Mouse (Mus musculus) heart, embryonic 14.5 days (tissue): ENCODE results near the gene Pcsk5. TPM values are rescaled to one million over a fixed set of nuclear protein-coding genes. Genes with fewer than 3 reads are reported as not detected.
"Not testable (repeated sequence)": the region's sequence is repeated elsewhere in the genome, so short reads cannot be mapped to it uniquely, and the experiment has no call there.

Source experiments
- ATAC-seq: fragments of 200-750 bp; cut with Nextera tagmentation; 2 replicates; pipeline ENCODE4 v1.8.0; 2017; ENCODE audit warnings: low read depth, moderate TSS enrichment; ENCODE audit not compliant: insufficient number of reproducible peaks, insufficient read depth, low FRiP score
- H3K27ac ChIP-seq, 2 experiments: fragments of 200-500 bp in 1 of 2; fragments of 300-500 bp in 1 of 2; sonication (generic) in 1 of 2; replicated peaks in 1 of 2; 2 replicates each; pipeline ENCODE4 v1.5.1; 2012 to 2014; ENCODE audit warnings: low read depth in 2 of 2, low read length in 2 of 2, control low read depth in 1 of 2, mild to moderate bottlenecking in 1 of 2, mixed read lengths in 1 of 2; ENCODE audit not compliant: control insufficient read depth in 1 of 2, insufficient read depth in 1 of 2
- H3K27me3 ChIP-seq: fragments of 300-500 bp; sonication (generic); 2 replicates; pipeline ENCODE4 v1.6.1; 2014; ENCODE audit warnings: mild to moderate bottlenecking, low read length, control low read depth; ENCODE audit not compliant: control insufficient read depth, insufficient read depth
- H3K36me3 ChIP-seq: fragments of 300-500 bp; sonication (generic); 2 replicates; pipeline ENCODE4 v1.6.1; 2014; ENCODE audit warnings: mild to moderate bottlenecking, control low read depth, low read length, mixed read lengths; ENCODE audit not compliant: control insufficient read depth, insufficient read depth
- H3K4me1 ChIP-seq, 2 experiments: fragments of 200-500 bp in 1 of 2; fragments of 300-500 bp in 1 of 2; sonication (generic) in 1 of 2; 2 replicates each; pipeline ENCODE4 v1.6.1; 2012 to 2014; ENCODE audit warnings: low read length in 2 of 2, control low read depth in 1 of 2, mixed read lengths in 1 of 2; ENCODE audit not compliant: control insufficient read depth in 2 of 2, insufficient read depth in 2 of 2
- H3K4me2 ChIP-seq: fragments of 300-500 bp; sonication (generic); 2 replicates; pipeline ENCODE4 v1.6.1; 2014; ENCODE audit warnings: mild to moderate bottlenecking, low read length
- H3K4me3 ChIP-seq, 2 experiments: fragments of 200-500 bp in 1 of 2; fragments of 300-500 bp in 1 of 2; sonication (generic) in 1 of 2; 2 replicates each; pipeline ENCODE4 v1.5.1; 2012 to 2014; ENCODE audit warnings: low read length in 2 of 2, mild to moderate bottlenecking in 2 of 2, control low read depth in 1 of 2, low read depth in 1 of 2, moderate library complexity in 1 of 2; ENCODE audit not compliant: control insufficient read depth in 1 of 2, insufficient read depth in 1 of 2
- H3K9ac ChIP-seq: fragments of 300-500 bp; sonication (generic); 2 replicates; pipeline ENCODE4 v1.6.1; 2014; ENCODE audit warnings: mild to moderate bottlenecking, low read length
- H3K9me3 ChIP-seq: fragments of 300-500 bp; sonication (generic); 2 replicates; pipeline ENCODE4 v1.6.1; 2016; ENCODE audit warnings: low read length, control low read depth; ENCODE audit not compliant: control insufficient read depth
- WGBS: fragments of 180-500 bp; shearing (Covaris S2); extraction: QIAGEN DNeasy Blood & Tissue Kit; methylation state at CpG from one replicate; pipeline ENCODE4 v1.1.7; 2014; 5-methylcytosine and 5-hydroxymethylcytosine counted together
- polyA plus RNA-seq: library from polyadenylated mRNA; unstranded; fragments of >200 nt; fragmentation: Nextera tagmentation; extraction: Ambion mirVana; gene quantifications from 2 replicates; pipeline ENCODE4 v1.2.1, GENCODE M21; 2014

Gene Pcsk5
- polyA plus RNA-seq, 1 experiment from 2014 or later: 14.7 TPM

DNA sequence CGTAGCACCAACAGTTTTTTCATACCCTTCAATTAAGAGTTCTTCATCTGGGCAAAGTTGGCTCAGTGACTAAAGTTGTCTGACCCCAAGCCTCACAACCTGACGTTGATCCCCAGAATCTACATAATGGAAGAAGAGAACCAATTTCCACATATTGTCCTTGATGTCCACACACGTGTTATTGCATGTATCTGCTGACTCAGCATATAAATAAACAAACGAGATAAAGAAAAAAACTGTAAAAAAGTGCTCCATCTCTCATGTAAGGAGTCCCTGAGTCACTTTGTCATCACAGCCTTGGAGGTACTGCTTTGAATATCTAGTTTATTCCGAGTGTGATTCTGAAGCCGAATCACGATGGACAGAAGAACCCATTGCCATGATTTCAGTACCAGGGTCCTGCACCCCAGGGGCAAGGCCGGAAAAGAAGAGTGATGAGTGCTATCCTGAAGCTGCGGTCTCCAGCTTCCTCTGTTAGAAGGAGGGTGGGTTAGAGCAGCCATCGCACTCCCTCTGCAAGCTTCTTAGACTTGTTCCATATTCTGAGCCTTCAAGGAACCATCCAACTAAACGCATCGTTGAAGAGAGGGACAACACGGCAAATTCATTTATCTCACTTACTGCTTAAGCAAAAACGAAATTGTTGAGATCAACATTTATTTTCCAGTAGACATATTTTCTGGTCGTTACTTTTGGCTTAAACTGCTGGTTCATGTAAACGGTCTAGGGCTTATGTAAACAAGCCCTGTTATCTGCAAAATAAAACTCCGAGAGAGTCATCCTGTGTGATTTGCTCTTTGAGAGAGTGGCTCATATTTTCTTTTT lies 348.2 kb downstream of the Pcsk5 start:
- peaks cover 0 to 3% of the 10 kb centered on the region in 2 experiments; a peak in 1 of 4 replicates for H3K4me1 ChIP-seq
- H3K27me3 ChIP-seq: no peaks in the 10 kb centered on the region
- 75% methylated on average over 17 of the region's 17 CpGs for WGBS
- H3K27ac ChIP-seq: no peak overlapping the region
- H3K4me3 ChIP-seq: no peak overlapping the region
- H3K36me3 ChIP-seq: no peaks in the 10 kb centered on the region
- no peak for ATAC-seq
- no peak overlapping the region for H3K9ac ChIP-seq
- H3K9me3 ChIP-seq: no peaks in the 10 kb centered on the region
- H3K4me2 ChIP-seq: no peak overlapping the region

DNA sequence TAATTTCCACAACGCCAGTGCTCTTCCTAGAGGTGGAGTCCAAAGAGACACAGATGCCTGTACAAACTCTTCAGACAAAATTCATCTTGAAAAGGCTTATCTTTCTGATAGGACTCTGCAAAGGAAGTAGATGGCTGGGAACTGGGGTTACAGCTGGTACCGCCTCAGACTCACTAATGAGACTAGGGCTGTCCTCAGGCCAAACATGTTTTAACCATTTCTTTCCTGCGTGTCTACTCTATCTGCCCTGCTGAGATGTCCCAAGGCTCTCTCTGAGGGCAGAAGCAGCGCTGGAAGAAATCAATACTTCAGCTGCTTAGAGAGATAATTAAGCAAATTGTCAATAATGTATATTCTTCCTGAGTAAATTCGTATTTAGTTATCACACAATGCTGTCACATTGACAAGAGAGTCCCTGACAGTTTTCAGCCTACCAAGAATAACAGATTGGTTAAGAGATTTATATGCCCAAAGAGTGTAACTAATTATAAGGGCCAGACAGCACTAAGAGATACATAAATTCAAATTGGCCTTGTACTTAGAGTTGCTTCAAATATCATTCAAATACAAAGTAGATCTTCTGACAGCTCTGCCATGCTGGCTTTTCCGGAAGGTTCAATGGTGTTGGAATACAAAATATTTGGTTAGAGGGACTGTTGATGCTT lies 355.2 kb downstream of the Pcsk5 start:
- H3K27ac ChIP-seq: no peak overlapping the region
- no peaks in the 10 kb centered on the region for H3K36me3 ChIP-seq
- H3K27me3 ChIP-seq: no peaks in the 10 kb centered on the region
- 48% methylated on average over 6 of the region's 6 CpGs for WGBS
- no peak overlapping the region for H3K4me2 ChIP-seq
- no peak for ATAC-seq
- no peak overlapping the region for H3K4me3 ChIP-seq
- H3K9ac ChIP-seq: no peak overlapping the region
- no peaks in the 10 kb centered on the region for H3K9me3 ChIP-seq
- H3K4me1 ChIP-seq: no peaks in the 10 kb centered on the region

DNA sequence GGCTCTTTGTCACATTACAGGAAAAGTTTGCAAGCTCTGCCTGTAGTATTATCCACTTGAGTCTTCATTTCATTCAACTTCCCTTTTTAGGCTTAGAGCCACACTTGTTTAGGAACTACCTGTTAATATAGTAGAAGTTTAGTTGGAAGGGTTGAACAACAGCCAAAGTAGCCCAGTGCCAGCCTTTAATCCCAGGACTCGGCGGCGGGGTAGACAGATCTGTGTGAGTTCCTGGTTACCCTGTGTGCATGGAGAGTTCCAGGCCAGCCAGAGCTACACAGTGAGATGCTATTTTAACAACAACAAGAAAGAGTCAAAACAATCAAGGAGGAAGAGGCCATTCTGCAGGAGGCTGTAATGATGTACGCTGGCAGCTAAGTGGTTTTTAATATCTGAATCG lies 358.0 kb downstream of the Pcsk5 start:
- Histone ChIP-seq H3K27me3 (no peaks in the 10 kb centered on the region), H3K4me2 (no peak overlapping the region), H3K36me3 (no peaks in the 10 kb centered on the region), H3K9ac (no peak overlapping the region), H3K4me1 (no peaks in the 10 kb centered on the region), H3K4me3 (no peak overlapping the region), H3K27ac (no peak overlapping the region), H3K9me3 (no peaks in the 10 kb centered on the region)
- ATAC-seq: no peak
- WGBS: 92% methylated on average over 5 of the region's 5 CpGs

DNA sequence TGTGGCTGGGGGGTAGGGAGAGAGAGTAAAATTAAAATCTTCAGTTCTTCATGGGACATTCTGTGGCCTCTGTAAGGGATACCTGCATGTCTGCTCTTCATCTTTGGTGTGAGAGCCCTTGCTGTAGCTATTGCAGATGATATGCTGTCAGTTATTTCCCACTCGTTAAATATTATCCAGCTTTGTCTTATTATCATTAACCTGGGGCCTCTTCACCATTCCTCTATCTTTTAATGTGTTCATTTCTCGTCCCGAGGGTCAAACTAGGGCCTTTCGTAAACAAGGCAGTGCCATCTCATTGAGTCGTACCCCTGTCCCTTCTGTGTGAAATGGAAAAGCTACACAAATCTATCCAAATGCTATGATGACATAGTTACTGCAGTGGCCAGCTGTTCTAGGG lies 361.4 kb downstream of the Pcsk5 start:
- ATAC-seq: no peak
- Histone ChIP-seq H3K9ac (no peak overlapping the region), H3K4me1 (no peaks in the 10 kb centered on the region), H3K4me3 (no peak overlapping the region), H3K4me2 (no peak overlapping the region), H3K9me3 (no peaks in the 10 kb centered on the region), H3K27me3 (no peaks in the 10 kb centered on the region), H3K36me3 (no peaks in the 10 kb centered on the region), H3K27ac (no peak overlapping the region)
- WGBS: 83% methylated on average over 5 of the region's 5 CpGs

DNA sequence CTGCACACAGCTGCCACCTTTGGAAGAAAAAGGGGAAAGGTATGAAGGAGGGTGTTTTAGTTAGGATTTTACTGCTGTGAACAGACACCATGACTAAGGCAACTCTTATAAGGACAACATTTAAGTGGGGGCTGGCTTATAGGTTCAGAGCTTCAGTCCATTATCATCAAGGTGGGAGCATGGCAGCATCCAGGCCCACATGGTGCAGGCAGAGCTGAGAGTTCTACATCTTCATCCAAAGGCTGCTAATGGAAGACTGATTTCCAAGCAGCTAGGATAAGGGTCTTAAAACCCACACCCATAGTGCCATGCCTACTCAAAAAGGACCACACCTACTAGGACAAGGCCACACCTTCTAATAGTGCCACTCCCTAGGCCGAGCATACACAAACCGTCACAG lies 364.3 kb downstream of the Pcsk5 start:
- H3K4me3 ChIP-seq, H3K9ac ChIP-seq, H3K36me3 ChIP-seq, H3K4me2 ChIP-seq, H3K9me3 ChIP-seq, H3K27me3 ChIP-seq, ATAC-seq, H3K27ac ChIP-seq, H3K4me1 ChIP-seq: not testable (repeated sequence)
- 91% methylated on average over 2 of the region's 2 CpGs for WGBS

DNA sequence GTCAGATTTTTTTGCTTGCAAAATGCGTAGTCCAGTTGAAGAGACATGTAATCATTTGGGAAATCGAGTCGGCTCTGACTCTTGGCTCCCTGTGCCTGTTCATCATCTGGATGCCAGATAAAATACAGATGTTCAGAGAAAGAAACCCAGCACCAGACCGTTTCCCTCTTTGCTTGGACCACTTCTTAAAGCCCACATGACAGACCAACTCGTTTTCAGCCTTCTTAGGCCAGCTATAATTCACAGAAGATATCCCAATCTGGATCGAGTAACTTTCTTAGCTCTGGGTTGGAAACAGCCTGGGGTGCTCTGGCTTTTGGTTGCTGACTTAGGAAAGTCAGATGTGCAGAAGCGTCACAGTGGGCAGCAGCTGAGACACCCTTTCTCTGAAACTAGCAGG lies 365.6 kb downstream of the Pcsk5 start:
- H3K4me2 ChIP-seq: no peak overlapping the region

DNA sequence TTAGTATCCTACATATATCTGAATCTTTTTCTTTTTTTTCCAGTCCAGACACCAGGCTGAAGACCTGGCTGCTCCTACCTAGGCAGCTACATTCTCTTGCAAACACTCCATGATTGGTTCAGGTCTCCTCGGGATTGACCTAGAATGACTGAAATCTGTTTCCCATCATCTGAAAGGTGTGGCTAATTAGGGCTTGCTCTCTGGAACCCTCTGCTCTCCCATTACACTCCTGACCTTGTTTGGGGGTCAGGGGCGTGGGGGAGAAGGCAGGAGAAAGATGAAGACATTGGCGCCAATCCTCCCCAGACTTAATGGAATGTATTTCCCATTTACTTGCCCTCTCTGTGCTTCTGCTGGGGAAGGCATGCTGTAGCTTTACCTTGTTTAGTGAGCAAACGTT lies 366.2 kb downstream of the Pcsk5 start:
- no peak for ATAC-seq
- H3K36me3 ChIP-seq: no peaks in the 10 kb centered on the region
- no peak overlapping the region for H3K27ac ChIP-seq
- no peak overlapping the region for H3K4me3 ChIP-seq
- no peaks in the 10 kb centered on the region for H3K4me1 ChIP-seq
- no peaks in the 10 kb centered on the region for H3K9me3 ChIP-seq
- H3K27me3 ChIP-seq: no peaks in the 10 kb centered on the region
- 79% methylated on average over 4 of the region's 4 CpGs for WGBS
- no peak overlapping the region for H3K9ac ChIP-seq
- H3K4me2 ChIP-seq: no peak overlapping the region

More for the DNA sequence above, 365.6 kb downstream of the Pcsk5 start:
- WGBS: 74% methylated on average over 7 of the region's 7 CpGs
- Histone ChIP-seq H3K4me1 (no peaks in the 10 kb centered on the region), H3K9me3 (no peaks in the 10 kb centered on the region), H3K27ac (no peak overlapping the region), H3K4me3 (no peak overlapping the region), H3K27me3 (no peaks in the 10 kb centered on the region), H3K36me3 (no peaks in the 10 kb centered on the region), H3K9ac (no peak overlapping the region)
- no peak for ATAC-seq
